Mouse (Mus musculus): ENCODE results near the gene Dnm3. TPM values are rescaled to one million over a fixed set of nuclear protein-coding genes. Genes with fewer than 3 reads are reported as not detected.

Dnm3 gene
- polyA plus RNA-seq, 1 experiment, result 8.2 TPM

GRCm38 (mm10) chr1:162077454-162077853, 400.4 kb downstream of the Dnm3 start:
- DNase-seq, result no peak
- TF ChIP-seq CTCF (conservative IDR thresholded peaks at IDR 0.05; ENCODE audit: insufficient read depth, insufficient read length, low read depth, low read length) (no peak), POLR2A (IDR thresholded peaks at IDR 0.05; ENCODE audit: low read depth, low read length) (no peak)
- no peaks in the 10 kb centered on the region for H3K27me3 ChIP-seq (replicated peaks; ENCODE audit: control insufficient read depth, insufficient read depth, low read length)
- no peaks in the 10 kb centered on the region for H3K4me1 ChIP-seq (ENCODE audit: control insufficient read depth, insufficient read depth, low read length)
- no peak overlapping the region for H3K4me3 ChIP-seq (ENCODE audit: insufficient read depth, low read depth, low read length)
- H3K27ac ChIP-seq (ENCODE audit: insufficient read depth, low read depth, low read length), result no peak overlapping the region
- H3K36me3 ChIP-seq (ENCODE audit: control insufficient read depth, insufficient read depth, low read length), result no peaks in the 10 kb centered on the region
- 84% methylated on average over 6 of the region's 6 CpGs for WGBS

- Histone ChIP-seq H3K4me3 (ENCODE audit: insufficient read depth, low read depth, low read length) (no peak overlapping the region), H3K27me3 (replicated peaks; ENCODE audit: control insufficient read depth, insufficient read depth, low read length) (no peaks in the 10 kb centered on the region), H3K4me1 (ENCODE audit: control insufficient read depth, insufficient read depth, low read length) (no peaks in the 10 kb centered on the region), H3K27ac (ENCODE audit: insufficient read depth, low read depth, low read length) (no peak overlapping the region), H3K36me3 (ENCODE audit: control insufficient read depth, insufficient read depth, low read length) (no peaks in the 10 kb centered on the region)
- DNase-seq, result peak; percentile 35
- 29% methylated on average over 10 of the region's 10 CpGs for WGBS
- TF ChIP-seq CTCF (conservative IDR thresholded peaks at IDR 0.05; ENCODE audit: insufficient read depth, insufficient read length, low read depth, low read length) (no peak), POLR2A (IDR thresholded peaks at IDR 0.05; ENCODE audit: low read depth, low read length) (no peak)
These were observed 401.2 kb downstream of the Dnm3 start for GRCm38 (mm10) chr1:162076581-162077001.

- Histone ChIP-seq H3K27me3 (replicated peaks; ENCODE audit: control insufficient read depth, insufficient read depth, low read length) (no peaks in the 10 kb centered on the region), H3K4me1 (ENCODE audit: control insufficient read depth, insufficient read depth, low read length) (no peaks in the 10 kb centered on the region), H3K27ac (ENCODE audit: insufficient read depth, low read depth, low read length) (no peak overlapping the region), H3K36me3 (ENCODE audit: control insufficient read depth, insufficient read depth, low read length) (no peaks in the 10 kb centered on the region), H3K4me3 (ENCODE audit: insufficient read depth, low read depth, low read length) (no peak overlapping the region)
- 74% methylated on average over 10 of the region's 10 CpGs for WGBS
- TF ChIP-seq CTCF (conservative IDR thresholded peaks at IDR 0.05; ENCODE audit: insufficient read depth, insufficient read length, low read depth, low read length) (no peak), POLR2A (IDR thresholded peaks at IDR 0.05; ENCODE audit: low read depth, low read length) (no peak)
- DNase-seq, result no peak
These were observed 402.0 kb downstream of the Dnm3 start for GRCm38 (mm10) chr1:162075831-162076230.

GRCm38 (mm10) chr1:162075416-162075815, 402.4 kb downstream of the Dnm3 start:
- no peak overlapping the region for H3K4me3 ChIP-seq (ENCODE audit: insufficient read depth, low read depth, low read length)
- WGBS, result 68% methylated on average over 4 of the region's 4 CpGs
- TF ChIP-seq CTCF (conservative IDR thresholded peaks at IDR 0.05; ENCODE audit: insufficient read depth, insufficient read length, low read depth, low read length), result no peak
- no peaks in the 10 kb centered on the region for H3K27me3 ChIP-seq (replicated peaks; ENCODE audit: control insufficient read depth, insufficient read depth, low read length)
- no peaks in the 10 kb centered on the region for H3K36me3 ChIP-seq (ENCODE audit: control insufficient read depth, insufficient read depth, low read length)
- no peaks in the 10 kb centered on the region for H3K4me1 ChIP-seq (ENCODE audit: control insufficient read depth, insufficient read depth, low read length)
- DNase-seq, result no peak
- H3K27ac ChIP-seq (ENCODE audit: insufficient read depth, low read depth, low read length), result no peak overlapping the region

- Histone ChIP-seq H3K4me3 (ENCODE audit: insufficient read depth, low read depth, low read length) (no peak overlapping the region), H3K4me1 (ENCODE audit: control insufficient read depth, insufficient read depth, low read length) (no peaks in the 10 kb centered on the region), H3K36me3 (ENCODE audit: control insufficient read depth, insufficient read depth, low read length) (no peaks in the 10 kb centered on the region), H3K27ac (ENCODE audit: insufficient read depth, low read depth, low read length) (no peak overlapping the region), H3K27me3 (replicated peaks; ENCODE audit: control insufficient read depth, insufficient read depth, low read length) (no peaks in the 10 kb centered on the region)
- 79% methylated on average over 17 of the region's 17 CpGs for WGBS
- DNase-seq, result no peak
- TF ChIP-seq POLR2A (IDR thresholded peaks at IDR 0.05; ENCODE audit: low read depth, low read length) (no peak), CTCF (conservative IDR thresholded peaks at IDR 0.05; ENCODE audit: insufficient read depth, insufficient read length, low read depth, low read length) (no peak)
These were observed 403.0 kb downstream of the Dnm3 start for GRCm38 (mm10) chr1:162074626-162075410.

GRCm38 (mm10) chr1:162072917-162073578, 404.8 kb downstream of the Dnm3 start:
- Histone ChIP-seq H3K27ac (ENCODE audit: insufficient read depth, low read depth, low read length) (no peak overlapping the region), H3K27me3 (replicated peaks; ENCODE audit: control insufficient read depth, insufficient read depth, low read length) (no peaks in the 10 kb centered on the region), H3K4me3 (ENCODE audit: insufficient read depth, low read depth, low read length) (no peak overlapping the region), H3K36me3 (ENCODE audit: control insufficient read depth, insufficient read depth, low read length) (no peaks in the 10 kb centered on the region), H3K4me1 (ENCODE audit: control insufficient read depth, insufficient read depth, low read length) (no peaks in the 10 kb centered on the region)
- TF ChIP-seq POLR2A (IDR thresholded peaks at IDR 0.05; ENCODE audit: low read depth, low read length), result no peak
- no peak for TF ChIP-seq CTCF (conservative IDR thresholded peaks at IDR 0.05; ENCODE audit: insufficient read depth, insufficient read length, low read depth, low read length)
- 84% methylated on average over 7 of the region's 7 CpGs for WGBS
- DNase-seq, result no peak

- no peak for DNase-seq
- H3K27me3 ChIP-seq (replicated peaks; ENCODE audit: control insufficient read depth, insufficient read depth, low read length), result no peaks in the 10 kb centered on the region
- 41% methylated on average over 6 of the region's 6 CpGs for WGBS
- no peak overlapping the region for H3K4me3 ChIP-seq (ENCODE audit: insufficient read depth, low read depth, low read length)
- H3K27ac ChIP-seq (ENCODE audit: insufficient read depth, low read depth, low read length), result no peak overlapping the region
- no peaks in the 10 kb centered on the region for H3K36me3 ChIP-seq (ENCODE audit: control insufficient read depth, insufficient read depth, low read length)
- TF ChIP-seq POLR2A (IDR thresholded peaks at IDR 0.05; ENCODE audit: low read depth, low read length) (no peak), CTCF (conservative IDR thresholded peaks at IDR 0.05; ENCODE audit: insufficient read depth, insufficient read length, low read depth, low read length) (no peak)
- no peaks in the 10 kb centered on the region for H3K4me1 ChIP-seq (ENCODE audit: control insufficient read depth, insufficient read depth, low read length)
These were observed 424.2 kb downstream of the Dnm3 start for GRCm38 (mm10) chr1:162053608-162054007.

Data from kidney, adult 2 months (tissue).